Mouse (Mus musculus) adrenal gland, postnatal 10 days (tissue): ENCODE results near the gene Tspan12. TPM values are rescaled to one million over a fixed set of nuclear protein-coding genes. Genes with fewer than 3 reads are reported as not detected.
A peak's percentile ranks its signal among the peaks of the same experiment; 100 is the strongest.
"Not testable (repeated sequence)": the region's sequence is repeated elsewhere in the genome, so short reads cannot be mapped to it uniquely, and the experiment has no call there.

Source experiments
- DNase-seq: peaks from one replicate; pipeline ENCODE4 v3.0.0; 2021; ENCODE audit warnings: mixed read lengths
- long read RNA-seq, 2 experiments: library from polyadenylated mRNA; stranded (forward); transcript quantifications; one replicate each; pipeline ENCODE4 v2.0.0; 2021
- total RNA-seq, 2 experiments: library from RNA; stranded (reverse); gene quantifications; 2 replicates each; pipeline ENCODE4 v1.2.3; 2021

The Tspan12 gene
- 100 to 1,000 TPM; 187 to 219 TPM for total RNA-seq
- long read RNA-seq, experiment 1, transcript Tspan12-202 (7 exons, 2,157 nt), result major isoform, 12 of 270 reads
- long read RNA-seq, experiment 1, partial matches to known transcripts, result 225 of 270 reads
- long read RNA-seq, experiment 1, other reads (novel, unspliced or antisense), result 29 of 270 reads
- long read RNA-seq, experiment 2, transcript Tspan12-202 (7 exons, 2,157 nt), result major isoform, 5 of 133 reads
- long read RNA-seq, experiment 2, partial matches to known transcripts, result 110 of 133 reads
- long read RNA-seq, experiment 2, other reads (novel, unspliced or antisense), result 14 of 133 reads

DNA sequence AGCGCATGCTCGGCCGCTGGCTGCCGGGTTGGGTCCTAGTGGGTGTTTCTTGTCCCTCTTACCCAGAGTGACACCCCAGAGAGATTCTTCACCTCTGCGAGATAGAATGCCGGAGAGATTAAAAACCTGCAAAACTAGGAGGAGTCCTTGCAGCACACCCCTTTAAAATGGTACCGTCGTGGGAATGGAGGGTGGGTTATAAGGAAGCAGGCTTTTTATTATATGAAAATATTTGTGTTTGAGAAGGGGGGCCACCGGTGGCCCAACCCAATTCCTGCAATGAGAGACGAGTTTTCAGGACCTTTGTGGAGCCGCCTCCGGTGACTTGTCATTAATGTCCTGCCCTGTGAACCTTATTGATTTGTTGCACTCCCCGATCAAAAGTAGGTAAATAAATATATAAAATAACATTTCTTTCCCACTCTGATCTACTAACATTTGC is at the start of gene Tspan12:
Gene Tspan12 (minus strand): TSS at position 172 of the 442 bp plus-strand sequence.
- DNase-seq, result no peak

- peak; percentile 63 for DNase-seq
Observed at GRCm38 (mm10) chr6:21894451-21894850, 42.1 kb upstream of the Tspan12 start.

GRCm38 (mm10) chr6:21889101-21889500 is 36.8 kb upstream of the Tspan12 start:
- no peak for DNase-seq

- not testable (repeated sequence) for DNase-seq
Observed at GRCm38 (mm10) chr6:21887971-21888370, 35.7 kb upstream of the Tspan12 start.

- DNase-seq, result no peak
Observed at GRCm38 (mm10) chr6:21879496-21879895, 27.2 kb upstream of the Tspan12 start.

DNA sequence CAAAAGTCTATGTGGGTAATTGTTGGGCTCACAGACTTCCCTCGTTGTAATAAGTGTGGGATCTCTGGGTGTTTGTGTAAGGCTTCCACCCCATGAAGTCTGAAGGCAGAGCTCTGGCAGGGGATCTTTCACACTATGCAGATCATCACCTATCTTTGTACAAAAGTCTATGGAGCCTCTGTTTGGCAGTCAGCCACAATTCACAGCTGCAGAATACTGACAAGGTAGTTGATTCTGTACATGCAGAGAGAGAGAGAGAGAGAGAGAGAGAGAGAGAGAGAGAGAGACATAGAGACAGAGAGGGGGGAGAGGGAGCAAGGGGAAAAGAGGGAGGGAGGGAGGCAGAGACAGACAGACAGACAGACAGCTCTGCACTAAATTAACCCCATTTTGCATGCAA is 15.0 kb upstream of the Tspan12 start:
- no peak for DNase-seq

- DNase-seq, result no peak
Observed at GRCm38 (mm10) chr6:21864179-21864578, 11.9 kb upstream of the Tspan12 start.

GRCm38 (mm10) chr6:21863561-21863960 is 11.2 kb upstream of the Tspan12 start:
- no peak for DNase-seq

DNA sequence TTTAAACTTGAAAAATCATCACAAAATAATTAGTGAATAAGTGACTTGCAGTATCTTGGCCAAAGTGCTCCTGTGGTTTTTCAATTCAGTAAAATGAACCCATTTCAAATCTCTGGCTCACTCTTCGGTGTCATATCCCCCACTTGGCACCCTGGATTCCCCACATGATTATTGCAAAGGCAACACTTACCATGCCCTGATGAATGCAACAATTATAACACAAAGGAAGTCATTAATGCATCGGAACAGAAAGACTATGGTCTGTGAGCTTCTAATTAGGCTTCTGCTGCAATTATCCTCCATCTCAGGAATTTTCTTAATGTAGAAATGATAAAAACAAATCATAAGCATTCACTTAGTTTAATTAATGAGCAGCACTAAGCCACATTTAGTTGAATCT is 9.0 kb upstream of the Tspan12 start:
- no peak for DNase-seq

DNA sequence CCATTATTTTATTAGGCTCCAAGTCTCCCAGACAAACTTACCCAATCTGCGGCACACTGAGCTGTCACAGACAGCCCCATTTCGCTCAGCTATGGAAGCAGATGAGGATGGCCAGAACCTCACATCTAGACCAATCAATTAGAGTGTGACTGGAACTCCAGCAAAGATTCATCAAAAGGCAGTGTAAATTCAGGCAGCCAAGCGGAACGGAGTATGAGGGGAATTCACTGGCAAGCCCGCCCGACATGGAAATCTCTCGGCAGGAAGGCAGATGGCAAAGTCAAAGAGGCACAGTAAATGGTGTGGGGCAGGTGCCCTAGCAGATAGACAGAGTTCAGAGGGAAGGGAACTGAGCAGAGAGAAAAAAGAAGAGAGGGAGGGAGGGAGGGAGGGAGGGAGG is 5.5 kb upstream of the Tspan12 start:
- DNase-seq, result no peak

GRCm38 (mm10) chr6:21855921-21856320 is 3.6 kb upstream of the Tspan12 start:
- DNase-seq, result peak; percentile 50

DNA sequence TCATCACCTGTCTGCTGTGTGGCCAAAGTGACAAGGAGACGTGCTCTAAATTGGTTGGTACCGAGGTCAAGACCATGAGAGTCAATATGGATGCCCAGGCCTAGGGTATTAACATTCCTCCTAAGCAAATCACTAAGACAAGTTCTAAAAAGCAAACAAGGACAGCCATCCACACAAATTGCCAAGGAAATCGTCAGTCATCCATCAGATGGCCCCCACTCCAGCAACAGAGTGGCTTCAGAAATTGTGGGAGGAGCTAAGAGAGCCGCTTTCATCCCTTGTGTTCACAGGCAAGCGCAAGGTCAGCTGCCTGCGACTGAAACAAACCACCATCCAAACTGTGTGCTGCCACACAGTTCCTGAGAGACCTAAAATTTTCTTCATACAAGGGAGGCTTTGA is 1.0 kb upstream of the Tspan12 start:
- DNase-seq, result peak; percentile 61

GRCm38 (mm10) chr6:21851596-21852343 is 545 bp downstream of the Tspan12 start:
- DNase-seq, result peak; percentile 92

- DNase-seq, result no peak
Observed at GRCm38 (mm10) chr6:21851346-21851595, 1.0 kb downstream of the Tspan12 start.

GRCm38 (mm10) chr6:21850526-21851345 is 1.6 kb downstream of the Tspan12 start:
- DNase-seq, result peak; percentile 61

DNA sequence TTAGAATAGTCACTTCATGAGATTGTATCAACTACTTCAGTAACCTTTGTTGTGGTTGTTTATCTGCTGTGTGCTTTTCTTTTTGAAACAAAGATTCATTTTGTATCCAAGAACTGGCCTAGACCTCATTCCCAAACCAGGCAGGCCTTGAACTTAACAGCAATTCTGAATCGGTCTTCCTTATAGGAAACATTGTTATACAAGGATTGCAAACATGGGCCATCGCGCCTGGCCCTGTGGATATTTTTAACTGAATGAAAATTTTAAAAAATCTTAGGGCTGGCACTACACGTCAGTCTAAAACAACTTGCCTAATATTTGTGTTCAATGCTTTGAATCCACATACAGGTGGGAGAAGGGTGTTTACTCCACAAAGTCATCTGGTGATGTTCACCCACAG is 3.5 kb downstream of the Tspan12 start:
- DNase-seq, result no peak

DNA sequence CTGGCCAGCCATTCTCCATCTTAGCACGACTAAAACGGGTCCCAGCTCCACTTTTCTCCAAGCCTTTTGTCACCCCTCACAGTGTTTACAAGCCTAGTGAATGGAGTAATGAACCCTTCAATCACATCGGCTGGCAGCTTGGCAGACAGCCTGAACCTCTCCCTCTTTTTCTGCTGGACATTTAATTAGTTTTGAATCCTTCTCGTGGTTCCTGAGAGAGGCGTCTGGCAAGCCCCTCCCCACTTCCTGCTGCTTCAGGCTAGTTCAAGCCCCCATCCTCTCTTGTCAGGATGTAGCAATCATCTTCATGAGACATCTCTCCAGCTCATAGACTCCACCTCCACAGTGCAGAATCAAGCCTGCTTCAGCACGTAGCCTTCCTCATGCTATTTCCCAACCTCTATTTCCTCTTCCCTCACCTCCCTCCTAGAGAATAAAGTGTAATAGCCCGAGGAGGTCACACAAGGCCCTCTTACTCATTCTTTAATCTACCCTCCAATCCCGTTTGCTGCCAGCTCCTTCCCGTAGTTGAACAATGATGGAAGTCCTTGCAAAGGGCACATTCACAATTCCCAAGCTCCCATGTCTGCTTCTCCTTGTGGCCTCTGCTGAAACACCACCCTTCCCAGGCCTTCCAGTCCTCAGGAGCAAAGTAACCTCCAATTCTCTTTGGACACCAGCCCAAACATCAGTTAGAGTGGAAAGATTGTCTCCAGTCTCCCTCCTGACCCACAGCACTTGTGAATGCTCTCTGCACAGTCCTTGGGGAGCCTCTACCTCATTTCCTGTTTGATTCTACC is 12.1 kb downstream of the Tspan12 start:
- DNase-seq, result peak; percentile 51

DNA sequence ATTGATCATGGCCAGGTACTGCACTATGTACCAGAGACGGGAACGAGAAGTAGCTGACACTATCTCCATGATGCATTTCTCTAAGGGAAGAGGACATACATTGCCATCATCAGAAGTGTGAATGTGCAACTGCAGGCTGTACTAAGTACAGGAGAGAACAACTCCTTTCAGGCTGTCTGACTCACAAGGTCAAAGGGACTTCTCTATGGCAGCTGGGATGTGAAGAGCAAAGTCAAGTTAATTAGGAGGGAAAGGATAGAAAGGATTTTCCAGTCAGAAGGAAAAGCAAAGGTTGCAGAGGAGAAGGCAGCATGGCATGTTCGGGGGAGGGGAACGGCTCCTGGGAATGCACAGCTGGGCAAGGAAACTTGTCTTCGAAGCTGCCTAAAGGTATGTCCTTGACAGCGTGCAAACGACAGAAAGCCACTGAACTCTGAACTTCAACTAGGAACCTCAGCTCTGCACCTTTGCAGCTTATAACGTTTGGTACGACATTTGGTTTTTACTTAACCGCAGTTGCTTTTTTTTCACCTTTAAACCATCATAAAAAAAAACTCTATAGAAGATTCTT is 13.0 kb downstream of the Tspan12 start:
- no peak for DNase-seq

GRCm38 (mm10) chr6:21833531-21833930 is 18.8 kb downstream of the Tspan12 start:
- DNase-seq, result no peak

- peak; percentile 64 for DNase-seq
Observed at GRCm38 (mm10) chr6:21831871-21832270, 20.4 kb downstream of the Tspan12 start.

- DNase-seq, result no peak
Observed at GRCm38 (mm10) chr6:21830931-21831330, 21.4 kb downstream of the Tspan12 start.

DNA sequence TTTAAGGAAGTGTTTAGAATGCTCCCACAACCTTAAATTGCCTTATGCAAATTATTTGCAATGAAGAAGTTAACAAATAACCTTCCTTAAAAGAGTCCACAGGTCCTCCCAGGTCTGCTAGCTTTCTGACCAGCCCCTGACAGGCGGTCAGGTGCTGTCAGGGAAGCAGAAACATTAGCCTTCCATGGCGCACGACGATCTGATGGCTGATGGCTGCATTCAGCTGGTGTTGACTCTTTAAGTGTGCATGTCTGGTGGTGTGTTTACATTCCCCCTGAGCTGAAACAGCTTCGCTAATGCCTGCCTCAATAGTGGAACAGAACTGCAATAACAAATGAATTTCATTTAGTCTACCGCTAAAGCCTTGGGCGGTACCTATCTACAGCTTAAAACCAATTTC is 22.4 kb downstream of the Tspan12 start:
- DNase-seq, result no peak
